Mouse (Mus musculus) right cerebral cortex, postnatal 10 days (tissue): ENCODE results near the gene Hoxc10.

Experiments used
- DNase-seq, 2 experiments: peaks; one replicate each; pipeline ENCODE4 v3.0.0; 2021; ENCODE audit warnings: low spot score in 2 of 2

Hoxc10 gene

GRCm38 (mm10) chr15:102967511-102968397 lies 1.2 kb downstream of the Hoxc10 start:
- DNase-seq = no peak

- no peak for DNase-seq
These were observed 2.7 kb downstream of the Hoxc10 start for GRCm38 (mm10) chr15:102969296-102969695.

- DNase-seq = no peak
These were observed 4.1 kb downstream of the Hoxc10 start for GRCm38 (mm10) chr15:102970740-102971139.

DNA sequence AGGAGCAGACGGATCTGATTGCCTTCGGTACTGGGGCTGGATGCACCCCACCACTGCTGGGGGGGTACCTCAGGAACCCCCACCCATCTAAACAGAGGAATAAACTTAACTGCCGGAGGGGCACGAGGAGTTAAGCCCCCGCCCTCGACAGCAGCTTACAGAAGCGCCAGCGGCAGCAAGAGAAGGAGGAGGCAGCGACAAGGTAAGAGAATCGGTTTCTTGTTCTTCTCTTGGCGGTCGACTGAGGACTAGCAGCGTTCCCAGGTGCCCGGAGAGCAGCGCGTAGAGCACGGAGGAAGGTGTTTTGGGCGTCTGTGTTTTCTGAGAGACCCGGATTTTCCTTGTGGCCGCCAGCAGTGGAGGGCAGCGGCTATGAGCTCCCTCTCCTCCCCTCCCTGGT lies 5.7 kb downstream of the Hoxc10 start:
- no peak for DNase-seq

GRCm38 (mm10) chr15:102972753-102973152 lies 6.2 kb downstream of the Hoxc10 start:
- no peak for DNase-seq

DNA sequence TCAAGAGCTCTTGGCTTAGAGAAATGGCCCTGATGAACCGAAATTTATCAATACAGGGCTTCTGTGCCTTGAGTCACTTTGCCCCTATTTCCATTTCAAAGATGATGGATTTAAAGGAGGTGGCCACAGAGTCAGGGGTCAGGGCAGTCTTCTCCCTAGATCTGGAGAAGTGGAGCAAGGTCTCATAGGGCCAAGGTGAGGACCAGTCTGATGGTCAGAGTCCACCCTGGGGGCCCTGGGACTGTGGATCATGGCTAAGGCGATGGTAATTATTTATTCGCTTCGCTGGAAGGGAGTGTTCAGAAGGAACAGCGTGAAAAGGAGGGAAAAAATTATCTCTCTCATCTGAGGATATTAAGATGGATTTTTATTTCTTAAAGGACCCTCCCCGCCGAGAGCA lies 8.4 kb downstream of the Hoxc10 start:
- DNase-seq = no peak

DNA sequence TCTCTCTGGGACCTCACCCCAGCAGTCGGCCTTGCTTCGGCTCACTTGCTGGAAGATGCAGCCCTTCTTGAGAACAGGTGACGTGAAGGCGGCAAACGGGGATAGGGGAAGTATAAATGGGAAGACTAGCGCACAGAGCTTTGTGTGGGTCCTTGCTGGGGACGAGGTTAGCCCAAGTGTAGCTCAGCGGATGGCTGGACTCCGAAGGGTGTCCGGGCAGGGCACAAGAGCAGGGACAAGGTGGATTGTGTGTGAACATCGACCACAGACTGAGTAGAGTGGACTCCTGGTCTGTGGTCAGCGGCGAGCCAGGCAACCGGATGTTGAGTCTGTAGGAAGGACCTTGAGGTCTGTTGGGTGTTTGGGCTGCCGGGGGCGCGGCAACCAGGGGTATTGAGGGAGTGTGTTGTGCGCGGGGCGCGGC lies 9.1 kb downstream of the Hoxc10 start:
- DNase-seq = no peak

DNA sequence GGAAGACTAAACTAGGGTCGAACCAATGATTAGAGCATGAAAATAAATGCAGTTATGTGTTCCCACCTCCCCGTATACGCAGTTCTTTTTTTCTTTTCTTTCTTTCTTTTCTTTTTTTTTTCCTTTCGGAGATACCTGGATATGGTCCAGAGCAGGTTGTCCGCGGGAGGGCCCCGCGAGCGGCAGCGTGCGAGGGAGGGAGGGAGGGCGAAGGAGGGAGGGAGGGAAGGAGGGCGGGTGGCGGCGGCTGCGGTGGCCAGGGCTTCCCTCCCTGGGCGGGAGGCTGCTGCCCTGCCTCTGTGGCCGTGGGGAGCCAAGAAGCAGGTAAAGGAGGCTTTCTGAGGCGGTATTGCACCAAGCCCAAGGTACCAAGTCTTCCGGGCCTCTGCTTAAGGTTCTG lies 9.6 kb downstream of the Hoxc10 start, which contains the start of gene Hoxc9:
Gene Hoxc9 (plus strand): TSS at position 269 of the 400 bp plus-strand sequence.
- DNase-seq = no peak

- no peak for DNase-seq
These were observed 10.2 kb downstream of the Hoxc10 start for GRCm38 (mm10) chr15:102976631-102977422.

DNA sequence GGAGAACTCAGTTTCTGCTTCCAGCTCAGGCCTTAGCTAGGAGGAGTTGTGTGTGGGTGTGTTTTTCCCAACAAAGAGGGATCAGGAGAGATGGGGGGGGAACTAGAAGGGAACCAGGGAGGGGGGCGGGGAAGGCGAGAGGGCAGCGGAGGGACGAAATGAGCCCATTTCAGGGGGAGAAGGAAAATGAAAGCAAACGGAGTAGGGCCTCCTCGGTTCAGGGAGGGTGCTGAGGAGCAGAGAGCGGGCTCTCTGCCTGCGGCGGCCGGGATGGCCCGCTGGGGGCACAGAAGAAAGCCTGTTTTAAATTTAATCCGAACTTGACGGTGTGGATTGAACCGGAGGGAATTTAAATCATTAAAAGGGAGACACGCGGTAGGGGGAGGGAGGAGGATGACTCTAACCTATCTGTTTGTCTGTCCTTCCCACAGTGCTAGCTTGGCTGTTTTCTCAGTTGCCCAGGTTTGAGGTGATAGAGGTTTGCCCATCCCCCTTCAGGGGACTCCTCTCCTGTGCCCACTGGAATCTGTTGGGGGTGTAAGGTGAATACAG lies 10.9 kb downstream of the Hoxc10 start:
- DNase-seq = no peak

GRCm38 (mm10) chr15:102978615-102979515 lies 12.3 kb downstream of the Hoxc10 start:
- no peak for DNase-seq

DNA sequence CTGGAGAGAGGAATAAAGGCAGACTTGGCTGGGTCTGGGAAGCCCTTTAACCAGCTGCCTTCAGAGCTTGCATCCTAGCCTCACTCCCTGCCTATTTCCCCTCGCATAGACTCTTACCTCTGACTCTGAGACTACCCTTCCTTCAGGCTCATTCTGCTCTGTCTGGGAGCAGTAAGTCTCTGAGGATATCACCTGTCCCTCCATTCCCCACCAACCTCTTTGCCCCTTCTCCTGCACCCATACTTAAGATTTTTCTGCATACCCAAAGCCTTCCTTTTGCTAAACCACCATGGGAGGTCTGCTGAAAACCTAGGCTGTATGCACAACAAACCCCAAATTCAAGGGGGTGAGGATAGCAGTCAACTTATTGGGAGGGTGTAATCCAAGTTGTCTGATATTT lies 13.3 kb downstream of the Hoxc10 start:
- no peak for DNase-seq

DNA sequence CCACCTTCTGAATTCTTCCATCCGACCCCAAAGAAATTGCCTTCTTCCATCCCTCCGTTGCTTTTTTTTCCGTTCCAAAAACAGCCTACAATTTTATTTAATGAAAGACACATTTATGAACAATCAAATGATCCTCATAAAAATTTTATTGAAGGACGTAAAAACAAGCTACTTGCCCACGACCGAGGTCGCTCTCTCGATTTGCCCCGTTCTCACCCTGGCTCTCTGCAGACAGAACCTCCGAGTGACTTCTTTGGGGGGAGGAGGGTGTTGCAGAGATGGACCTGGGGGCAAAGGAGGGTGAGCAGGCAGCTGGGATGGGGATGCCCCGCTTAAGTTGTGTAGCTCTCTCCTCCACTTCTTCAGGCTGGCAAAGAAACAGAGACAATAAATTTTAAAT lies 13.8 kb downstream of the Hoxc10 start:
- no peak for DNase-seq

DNA sequence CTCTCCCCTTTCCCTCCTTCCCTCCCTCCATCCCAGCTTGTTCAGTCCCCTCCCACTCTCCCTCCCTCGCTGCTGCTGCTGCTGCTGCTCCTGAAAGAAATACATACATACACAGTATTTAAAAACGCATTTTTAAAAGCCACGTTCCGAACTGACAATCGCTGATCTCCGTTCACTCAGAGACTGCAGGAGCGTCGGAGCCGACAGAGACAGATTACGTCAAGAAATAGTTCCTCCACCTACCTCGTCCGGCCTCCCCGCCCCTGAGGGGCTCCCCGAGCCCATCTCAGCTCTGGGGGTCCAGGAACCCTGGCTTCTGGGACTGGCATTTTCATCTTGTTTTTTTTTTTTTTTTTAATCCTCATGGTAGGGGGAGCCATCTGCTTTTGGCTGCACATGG lies 14.3 kb downstream of the Hoxc10 start:
- DNase-seq = no peak

- no peak for DNase-seq
These were observed 15.0 kb downstream of the Hoxc10 start for GRCm38 (mm10) chr15:102981379-102982288.

- DNase-seq = no peak
These were observed 17.1 kb downstream of the Hoxc10 start for GRCm38 (mm10) chr15:102983716-102984115.

GRCm38 (mm10) chr15:102984521-102984920 lies 17.9 kb downstream of the Hoxc10 start:
- DNase-seq = no peak

- no peak for DNase-seq
These were observed 18.3 kb downstream of the Hoxc10 start for GRCm38 (mm10) chr15:102984925-102985324.

GRCm38 (mm10) chr15:102987124-102987833 lies 20.7 kb downstream of the Hoxc10 start:
- peak; percentile 76 to 85 for DNase-seq

DNA sequence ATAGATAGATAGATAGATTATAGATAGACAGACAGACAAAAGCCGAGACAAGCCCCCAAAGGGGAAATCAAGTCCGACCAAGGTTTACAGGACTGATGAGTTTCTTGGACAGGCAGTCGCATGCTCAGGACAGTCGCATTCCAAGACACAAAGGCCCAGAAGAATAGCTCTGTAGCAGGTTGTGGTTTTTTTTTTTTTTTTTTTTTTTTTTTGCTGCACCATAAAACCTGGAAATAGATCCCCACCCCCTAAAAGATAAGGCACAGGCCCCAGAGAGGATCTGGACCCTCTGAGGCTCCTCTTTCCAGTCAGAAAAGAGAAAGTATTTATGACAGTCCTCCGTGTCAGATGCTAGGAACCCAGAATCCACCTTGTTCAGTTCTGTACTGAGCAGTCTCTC lies 21.5 kb downstream of the Hoxc10 start:
- no peak for DNase-seq
